Mouse (Mus musculus) thymus, adult 2 months (tissue): ENCODE measurements around the gene Asb5.

ENCODE experiments used
- CTCF ChIP-seq: fragments of 200-500 bp; IDR thresholded peaks from 2 replicates; pipeline ENCODE4 v1.5.1; 2012; ENCODE audit warnings: mild to moderate bottlenecking, control low read depth, low read length, moderate library complexity, borderline replicate concordance; ENCODE audit not compliant: control insufficient read depth, poor library complexity, insufficient read depth; ENCODE audit errors: extremely low read depth
- POLR2A ChIP-seq: fragments of 200-500 bp; IDR thresholded peaks from 2 replicates; pipeline ENCODE4 v1.6.1; 2012; ENCODE audit warnings: mild to moderate bottlenecking, low read length, control low read depth, moderate library complexity; ENCODE audit not compliant: control insufficient read depth, poor library complexity, insufficient read depth; ENCODE audit errors: extremely low read depth

- TF ChIP-seq CTCF = no peak
- TF ChIP-seq POLR2A = no peak
These were observed 53.5 kb downstream of the Asb5 start for GRCm38 (mm10) chr8:54582886-54583285.
